Mouse (Mus musculus) liver, embryonic 14.5 days (tissue): ENCODE results near the gene Tedc1.

Source experiments
- CTCF ChIP-seq: IDR thresholded peaks from 2 replicates; pipeline ENCODE4 v1.5.1; 2016; ENCODE audit warnings: antibody characterized with exemption, low read depth, control low read depth
- EP300 ChIP-seq: IDR thresholded peaks from 2 replicates; pipeline ENCODE4 v1.6.1; 2016; ENCODE audit warnings: antibody characterized with exemption, low read depth

DNA sequence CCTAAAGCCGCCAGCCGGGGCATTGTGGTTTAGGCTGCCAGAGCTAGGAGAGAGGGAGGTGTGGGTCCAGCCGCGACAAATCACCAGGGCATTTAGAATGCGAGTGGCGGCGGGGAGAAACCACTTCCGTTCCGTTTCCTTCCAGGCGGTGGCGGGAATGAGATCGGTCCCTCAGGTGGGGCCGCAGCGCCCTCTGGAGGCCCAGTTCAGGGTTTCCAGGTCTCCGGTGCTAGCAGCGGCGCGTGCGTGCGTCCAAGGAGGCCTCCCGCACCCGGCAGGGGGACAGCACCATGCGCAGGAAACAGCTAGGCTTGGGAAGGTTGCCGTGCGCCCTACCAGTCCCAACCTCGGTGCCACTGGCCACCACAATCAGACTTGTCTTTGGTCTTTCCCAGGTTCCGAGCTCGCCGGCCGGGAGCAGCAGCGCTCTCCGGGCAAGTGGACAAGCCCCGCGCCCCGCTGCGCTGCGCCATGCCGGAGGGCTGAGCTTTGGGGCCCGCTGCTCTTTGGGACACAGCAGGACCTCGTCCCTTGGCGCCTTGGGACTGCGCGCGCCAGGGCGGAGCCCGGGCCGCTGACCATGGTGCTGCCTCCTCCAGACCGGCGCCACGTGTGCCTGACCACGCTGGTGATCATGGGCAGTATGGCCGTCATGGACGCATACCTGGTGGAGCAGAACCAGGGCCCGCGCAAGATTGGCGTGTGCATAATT lies 31.5 kb downstream of the Tedc1 start:
- TF ChIP-seq CTCF, result peak; percentile 84
- no peak for TF ChIP-seq EP300
